8 mouse cellular contexts compared by ENCODE assay signal in genomic region chr9:94536261-94536905, GRCm38 (mm10). TPM values are rescaled to one million over a fixed set of nuclear protein-coding genes. Genes with fewer than 3 reads are reported as not detected.
A peak's percentile ranks its signal among the peaks of the same experiment; 100 is the strongest.
DNase-seq lines count a peak whose midpoint lies in the region; ATAC-seq and TF ChIP-seq lines count a peak whose summit lies in the region.

No protein-coding gene starts in this region.

- no peak overlapping the region for H3K27ac ChIP-seq in kidney, embryonic 14.5 days (ENCODE audit: low read depth, low read length)
- no peak overlapping the region; the same call in 1 of the 2 replicates for H3K27ac ChIP-seq in bone marrow, adult 2 months (ENCODE audit: control insufficient read depth, insufficient read depth, low read depth, low read length, poor library complexity)
- H3K27ac ChIP-seq in hindbrain, embryonic 12.5 days, result peak overlapping the region; percentile 93
- H3K27ac ChIP-seq in midbrain, embryonic 15.5 days, result peak overlapping the region; percentile 99

- H3K9ac ChIP-seq in kidney, embryonic 14.5 days (ENCODE audit: low read depth, low read length), result peak overlapping the region; percentile 79
- peak overlapping the region; percentile 82 for H3K9ac ChIP-seq in hindbrain, embryonic 12.5 days
- H3K9ac ChIP-seq in midbrain, embryonic 15.5 days, result peak overlapping the region; percentile 66

- H3K27me3 ChIP-seq in kidney, embryonic 14.5 days (ENCODE audit: control insufficient read depth, insufficient read depth, low read length), result no peaks in the 10 kb centered on the region
- no peaks in the 10 kb centered on the region for H3K27me3 ChIP-seq in hindbrain, embryonic 12.5 days
- no peaks in the 10 kb centered on the region for H3K27me3 ChIP-seq in midbrain, embryonic 15.5 days (replicated peaks)

- peak overlapping the region; percentile 64 for H3K4me3 ChIP-seq in kidney, embryonic 14.5 days (ENCODE audit: low read length)
- peak overlapping the region; percentile 69 for H3K4me3 ChIP-seq in bone marrow, adult 2 months (replicated peaks; ENCODE audit: control insufficient read depth, low read depth, low read length)
- peak overlapping the region; percentile 86 for H3K4me3 ChIP-seq in hindbrain, embryonic 12.5 days
- H3K4me3 ChIP-seq in midbrain, embryonic 15.5 days, result peak overlapping the region; percentile 68

- no peak for TF ChIP-seq POLR2A in bone marrow, adult 2 months (IDR thresholded peaks at IDR 0.05; ENCODE audit: borderline replicate concordance, control insufficient read depth, low read depth, low read length)

- no peak for ATAC-seq in kidney, embryonic 14.5 days (ENCODE audit: low FRiP score, low TSS enrichment)
- ATAC-seq in hindbrain, embryonic 12.5 days (ENCODE audit: low FRiP score), result no peak
- no peak for ATAC-seq in midbrain, embryonic 15.5 days (replicated peaks)
- no peak for ATAC-seq in inflammation-experienced regulatory T-cells, adult 6 months

- WGBS in kidney, embryonic 14.5 days, result under 1% methylated on average over 14 of the region's 15 CpGs
- 16% methylated on average over 15 of the region's 15 CpGs for WGBS in bone marrow, adult 2 months
- WGBS in hindbrain, embryonic 12.5 days, result under 1% methylated on average over 15 of the region's 15 CpGs
- 1% methylated on average over 15 of the region's 15 CpGs for WGBS in midbrain, embryonic 15.5 days

- no peak for DNase-seq in kidney, postnatal 14 days
- DNase-seq in cerebellum, postnatal 25 days, result no peak
- DNase-seq in thymus, postnatal 14 days, result no peak

- 0 out of 2 replicates have a peak, but pooled peaks cover 14% of the 10 kb centered on the region for H3K4me1 ChIP-seq in kidney, embryonic 14.5 days (ENCODE audit: control insufficient read depth, insufficient read depth, low read length)
- H3K4me1 ChIP-seq in bone marrow, adult 2 months (ENCODE audit: control insufficient read depth, insufficient read depth, low read length), result peaks cover 1% of the 10 kb centered on the region; the same call in 1 of the 2 replicates
- peaks cover 25% of the 10 kb centered on the region for H3K4me1 ChIP-seq in hindbrain, embryonic 12.5 days
- peaks cover 32% of the 10 kb centered on the region for H3K4me1 ChIP-seq in midbrain, embryonic 15.5 days

- peak overlapping the region; percentile 87 for H3K4me2 ChIP-seq in kidney, embryonic 14.5 days (replicated peaks; ENCODE audit: low read depth, low read length)
- peak overlapping the region; percentile 85 for H3K4me2 ChIP-seq in hindbrain, embryonic 12.5 days (replicated peaks)
- peak overlapping the region; percentile 77 for H3K4me2 ChIP-seq in midbrain, embryonic 15.5 days

- no peaks in the 10 kb centered on the region for H3K36me3 ChIP-seq in kidney, embryonic 14.5 days (ENCODE audit: control insufficient read depth, insufficient read depth, low read length)
- no peaks in the 10 kb centered on the region for H3K36me3 ChIP-seq in hindbrain, embryonic 12.5 days
- H3K36me3 ChIP-seq in midbrain, embryonic 15.5 days (replicated peaks), result no peaks in the 10 kb centered on the region

- H3K9me3 ChIP-seq in kidney, embryonic 14.5 days (ENCODE audit: control insufficient read depth, low read length), result no peaks in the 10 kb centered on the region
- no peaks in the 10 kb centered on the region for H3K9me3 ChIP-seq in hindbrain, embryonic 12.5 days (replicated peaks)
- H3K9me3 ChIP-seq in midbrain, embryonic 15.5 days, result no peaks in the 10 kb centered on the region

- TF ChIP-seq CTCF in bone marrow, adult 2 months (IDR thresholded peaks at IDR 0.05; ENCODE audit: control insufficient read depth, insufficient read depth, low read length), result no peak

RNA-seq across cellular contexts. Expression of gene 1190002N15Rik, which starts 1.5 kb away (rescaled TPM):
- polyA plus RNA-seq in kidney, embryonic 14.5 days (2014; fragmentation: Nextera tagmentation; extraction: Ambion mirVana), result 17.8 and 17.9 TPM in 2 replicates
- 2.9 and 3.2 TPM in 2 replicates for polyA plus RNA-seq in bone marrow, adult 2 months (2011; ENCODE audit: insufficient read depth, insufficient read length, low replicate concordance, missing spikeins)
- 34.6 and 36.4 TPM in 2 replicates for polyA plus RNA-seq in hindbrain, embryonic 12.5 days (2016; fragmentation: Nextera tagmentation; extraction: Ambion mirVana)
- 13.6 and 14.1 TPM in 2 replicates for polyA plus RNA-seq in midbrain, embryonic 15.5 days (2015; fragmentation: Nextera tagmentation; extraction: Ambion mirVana)
- polyA plus RNA-seq in inflammation-experienced regulatory T-cells, adult 6 months (2017; shearing (Covaris generic)), result 1 to 10 TPM; 3.7 to 6.8 (median 4.0) TPM

Comparison
In these comparisons a context has a peak if more than half of its experiments do, and no peak if none do; other contexts are left out.
1. H3K27ac ChIP-seq: peak in hindbrain, embryonic 12.5 days (single experiment) and midbrain, embryonic 15.5 days (single experiment); none in kidney, embryonic 14.5 days (single experiment) and bone marrow, adult 2 months (single experiment).
2. Peak in every context shown above with its lines, with median percentiles within 50 percentile points of each other: H3K4me2 ChIP-seq, H3K4me3 ChIP-seq and H3K9ac ChIP-seq.